Comparison of ENCODE assay signal across 22 mouse cellular contexts in the genomic region with DNA sequence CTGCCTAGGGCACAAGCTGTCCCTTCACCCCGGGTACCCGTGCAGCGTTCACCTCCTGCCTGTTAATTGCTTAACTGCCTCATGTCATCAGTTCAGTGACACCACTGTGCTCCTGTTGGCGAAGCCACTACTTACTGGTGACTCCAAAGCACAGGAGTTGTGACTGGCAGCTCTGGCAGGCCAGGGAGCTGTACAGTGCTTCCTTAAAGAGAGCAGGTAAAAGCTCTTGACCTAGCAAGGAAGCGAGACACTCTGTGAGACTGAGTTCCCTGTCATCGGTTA.
DNase-seq lines count a peak whose midpoint lies in the region; ATAC-seq lines count a peak whose summit lies in the region.
"Had no signal": no experiment of that assay in that cellular context is flagged by ENCODE, and none has a peak within 500 bp of the region (broad histone marks: within the 10 kb centered on the region; RNA-seq: fewer than 3 reads in every experiment).

No protein-coding gene starts in this region.

- no peak overlapping the region for H3K27ac ChIP-seq in kidney, embryonic 16.5 days (ENCODE audit: low read length)
- H3K27ac ChIP-seq in midbrain, embryonic 15.5 days, result no peak overlapping the region
- H3K27ac ChIP-seq in midbrain, embryonic 14.5 days (replicated peaks; ENCODE audit: low read depth, low read length), result no peak overlapping the region
- H3K27ac ChIP-seq: heart, adult 2 months; hindbrain, embryonic 15.5 days; left cerebral cortex, adult 2 months; liver, embryonic 15.5 days; neural tube, embryonic 13.5 days; stomach, embryonic 15.5 days had no signal

- no peak overlapping the region for H3K4me3 ChIP-seq in kidney, embryonic 16.5 days (ENCODE audit: low read length)
- H3K4me3 ChIP-seq in midbrain, embryonic 15.5 days, result no peak overlapping the region
- H3K4me3 ChIP-seq in midbrain, embryonic 14.5 days (replicated peaks; ENCODE audit: low read depth, low read length), result no peak overlapping the region
- H3K4me3 ChIP-seq: heart, adult 2 months; hindbrain, embryonic 15.5 days; left cerebral cortex, adult 2 months; liver, embryonic 15.5 days; myocyte; neural tube, embryonic 13.5 days; stomach, embryonic 15.5 days had no signal

- 56% methylated on average over 6 of the region's 6 CpGs for whole genome bisulfite sequencing in kidney, embryonic 16.5 days
- WGBS in midbrain, embryonic 15.5 days, result 71% methylated on average over 6 of the region's 6 CpGs
- 89% methylated on average over 6 of the region's 6 CpGs for WGBS in midbrain, embryonic 14.5 days

- no peak overlapping the region for H3K9ac ChIP-seq in kidney, embryonic 16.5 days (replicated peaks; ENCODE audit: low read length)
- H3K9ac ChIP-seq in midbrain, embryonic 15.5 days, result no peak overlapping the region
- no peak overlapping the region for H3K9ac ChIP-seq in midbrain, embryonic 14.5 days (replicated peaks; ENCODE audit: low read length)
- H3K9ac ChIP-seq: hindbrain, embryonic 15.5 days; liver, embryonic 15.5 days; neural tube, embryonic 13.5 days; stomach, embryonic 15.5 days had no signal

- H3K4me1 ChIP-seq in kidney, embryonic 16.5 days (ENCODE audit: insufficient read depth, low read length), result no peaks in the 10 kb centered on the region
- no peaks in the 10 kb centered on the region for H3K4me1 ChIP-seq in midbrain, embryonic 15.5 days
- no peaks in the 10 kb centered on the region; the same call in 1 of the 2 replicates for H3K4me1 ChIP-seq in midbrain, embryonic 14.5 days (ENCODE audit: control insufficient read depth, insufficient read depth, low read length)
- H3K4me1 ChIP-seq: hindbrain, embryonic 15.5 days; liver, embryonic 15.5 days; neural tube, embryonic 13.5 days; stomach, embryonic 15.5 days had no signal

- intact Hi-C loops in left cerebral cortex, postnatal 25 days (cut with DNase I), result no loop called here

- peak; percentile 41 for DNase-seq in adrenal gland, postnatal 14 days
- no peak for DNase-seq in adrenal gland, postnatal 25 days
- peak; percentile 53 for DNase-seq in kidney, adult 18-20 months
- no peak for DNase-seq in midbrain, embryonic 14.5 days
- DNase-seq in left cerebral cortex, postnatal 25 days (ENCODE audit: low spot score in 2 of 2), result no peak
- DNase-seq: cerebellum, postnatal 14 days; gastrocnemius, postnatal 36 days; heart, adult 2 months; left cerebral cortex, postnatal 4 days; liver; right cerebral cortex, postnatal 4 days; thymus, postnatal 25 days had no signal

- H3K36me3 ChIP-seq in kidney, embryonic 16.5 days (ENCODE audit: insufficient read depth, low read length), result peaks cover 45% of the 10 kb centered on the region
- H3K36me3 ChIP-seq in midbrain, embryonic 15.5 days (replicated peaks), result no peaks in the 10 kb centered on the region
- H3K36me3 ChIP-seq in midbrain, embryonic 14.5 days (ENCODE audit: control insufficient read depth, insufficient read depth, low read length), result peaks cover 15% of the 10 kb centered on the region
- H3K36me3 ChIP-seq: hindbrain, embryonic 15.5 days; liver, embryonic 15.5 days had no signal

- H3K9me3 ChIP-seq in kidney, embryonic 16.5 days (ENCODE audit: low read length), result no peaks in the 10 kb centered on the region
- H3K9me3 ChIP-seq in midbrain, embryonic 15.5 days, result no peaks in the 10 kb centered on the region
- H3K9me3 ChIP-seq in midbrain, embryonic 14.5 days (ENCODE audit: control insufficient read depth, low read length), result no peaks in the 10 kb centered on the region
- H3K9me3 ChIP-seq: hindbrain, embryonic 15.5 days; liver, embryonic 15.5 days; neural tube, embryonic 13.5 days; stomach, embryonic 15.5 days had no signal

- H3K4me2 ChIP-seq in kidney, embryonic 16.5 days (replicated peaks; ENCODE audit: low read depth, low read length), result no peak overlapping the region
- H3K4me2 ChIP-seq in midbrain, embryonic 15.5 days, result no peak overlapping the region
- H3K4me2 ChIP-seq in midbrain, embryonic 14.5 days (ENCODE audit: low read length), result no peak overlapping the region
- H3K4me2 ChIP-seq: hindbrain, embryonic 15.5 days; liver, embryonic 15.5 days; neural tube, embryonic 13.5 days; stomach, embryonic 15.5 days had no signal

- no peak for ATAC-seq in kidney, embryonic 16.5 days (ENCODE audit: low FRiP score, low TSS enrichment)
- 0 out of 2 replicates have a peak, but pooled peaks have one; percentile 24 for ATAC-seq in midbrain, embryonic 15.5 days (replicated peaks)
- no peak for ATAC-seq in midbrain, embryonic 14.5 days (ENCODE audit: low FRiP score, low TSS enrichment)
- no peak for ATAC-seq in cerebellum, adult (ENCODE audit: insufficient number of reproducible peaks, low FRiP score, low TSS enrichment)
- ATAC-seq: midbrain, embryonic 16.5 days had no signal

- no peaks in the 10 kb centered on the region for H3K27me3 ChIP-seq in kidney, embryonic 16.5 days (ENCODE audit: insufficient read depth, low read length)
- no peaks in the 10 kb centered on the region for H3K27me3 ChIP-seq in midbrain, embryonic 15.5 days (replicated peaks)
- no peaks in the 10 kb centered on the region for H3K27me3 ChIP-seq in midbrain, embryonic 14.5 days (ENCODE audit: control insufficient read depth, insufficient read depth, low read length)
- H3K27me3 ChIP-seq: hindbrain, embryonic 15.5 days; liver, embryonic 15.5 days; neural tube, embryonic 13.5 days; stomach, embryonic 15.5 days had no signal

Comparison
In these comparisons a context has a peak if more than half of its experiments do, and no peak if none do; other contexts are left out.
1. DNase-seq: peak in adrenal gland, postnatal 14 days (single experiment) and kidney, adult 18-20 months (single experiment); none in adrenal gland, postnatal 25 days (single experiment), midbrain, embryonic 14.5 days (single experiment) and left cerebral cortex, postnatal 25 days (0 of 2).